In the genomic region with DNA sequence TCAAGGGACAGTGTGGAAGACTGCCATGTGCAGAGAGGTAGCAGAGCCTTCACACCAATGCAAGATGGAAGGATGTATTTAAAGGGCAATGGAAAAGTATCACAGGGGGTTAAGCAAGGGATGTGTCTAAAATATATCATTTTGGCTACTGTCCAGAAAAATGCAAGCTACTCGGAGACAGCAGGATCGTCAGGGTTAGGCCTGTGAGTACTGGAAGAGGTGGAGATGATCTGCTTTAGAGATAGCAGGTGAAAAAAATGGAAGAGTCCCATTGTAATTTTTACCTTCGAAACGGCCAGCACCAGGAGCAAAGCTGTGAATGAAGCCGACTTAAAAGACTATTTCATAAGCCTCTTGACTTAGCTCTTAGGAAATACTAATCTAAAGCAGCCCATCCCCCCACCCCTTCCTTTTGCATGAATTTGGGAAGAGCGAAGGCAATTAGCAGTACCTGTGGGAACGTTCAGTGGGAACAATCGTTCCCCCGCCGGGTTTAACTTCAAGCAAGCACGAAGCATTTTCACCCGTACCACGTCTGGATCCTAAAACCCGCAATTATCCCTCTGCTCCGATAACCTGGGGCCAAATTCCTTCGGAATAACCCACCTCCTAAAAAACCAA, we compare ENCODE assay signal across 8 mouse cellular contexts. TPM values are rescaled to one million over a fixed set of nuclear protein-coding genes. Genes with fewer than 3 reads are reported as not detected.
DNase-seq lines count a peak whose midpoint lies in the region; ATAC-seq lines count a peak whose summit lies in the region.

No protein-coding gene starts in this region.

- no peaks in the 10 kb centered on the region for H3K36me3 ChIP-seq in heart, embryonic 15.5 days
- no peaks in the 10 kb centered on the region for H3K36me3 ChIP-seq in forebrain, embryonic 11.5 days (ENCODE audit: control insufficient read depth, insufficient read depth, low read length)
- H3K36me3 ChIP-seq in liver, embryonic 12.5 days: peaks cover 13% of the 10 kb centered on the region
- no peaks in the 10 kb centered on the region for H3K36me3 ChIP-seq in stomach, embryonic 14.5 days (ENCODE audit: control insufficient read depth, insufficient read depth, low read length)

- no peak for DNase-seq in heart, adult 8-10 months (ENCODE audit: low spot score)
- peak; percentile 46 for DNase-seq in MN1 (ENCODE audit: low spot score)
- DNase-seq in forebrain, embryonic 11.5 days (ENCODE audit: low spot score): no peak
- DNase-seq in right cerebral cortex, postnatal 4 days: no peak
- DNase-seq in kidney, adult 18-20 months: no peak

- H3K4me1 ChIP-seq in heart, embryonic 15.5 days (replicated peaks): peaks cover 23% of the 10 kb centered on the region
- H3K4me1 ChIP-seq in forebrain, embryonic 11.5 days (replicated peaks; ENCODE audit: control insufficient read depth, insufficient read depth, low read length): peaks cover 7% of the 10 kb centered on the region; the same call in 1 of the 2 replicates
- peaks cover 32% of the 10 kb centered on the region for H3K4me1 ChIP-seq in liver, embryonic 12.5 days
- H3K4me1 ChIP-seq in stomach, embryonic 14.5 days (ENCODE audit: control insufficient read depth, insufficient read depth, low read length): peaks cover 4% of the 10 kb centered on the region; the same call in 1 of the 2 replicates

- no peak for ATAC-seq in heart, embryonic 15.5 days (replicated peaks; ENCODE audit: insufficient number of reproducible peaks, insufficient read depth, low FRiP score, low read depth)
- no peak for ATAC-seq in forebrain, embryonic 11.5 days (replicated peaks; ENCODE audit: low FRiP score)
- no peak for ATAC-seq in liver, embryonic 12.5 days
- ATAC-seq in stomach, embryonic 14.5 days (ENCODE audit: insufficient number of reproducible peaks, insufficient read depth, low FRiP score, low read depth): no peak

- H3K9me3 ChIP-seq in heart, embryonic 15.5 days (replicated peaks): no peaks in the 10 kb centered on the region
- no peaks in the 10 kb centered on the region for H3K9me3 ChIP-seq in forebrain, embryonic 11.5 days (ENCODE audit: control insufficient read depth, low read length)
- H3K9me3 ChIP-seq in liver, embryonic 12.5 days (replicated peaks): no peaks in the 10 kb centered on the region
- no peaks in the 10 kb centered on the region for H3K9me3 ChIP-seq in stomach, embryonic 14.5 days (ENCODE audit: control insufficient read depth, low read depth, low read length)

- H3K27me3 ChIP-seq in heart, embryonic 15.5 days: no peaks in the 10 kb centered on the region
- no peaks in the 10 kb centered on the region for H3K27me3 ChIP-seq in forebrain, embryonic 11.5 days (ENCODE audit: control insufficient read depth, insufficient read depth, low read length)
- H3K27me3 ChIP-seq in liver, embryonic 12.5 days (replicated peaks): no peaks in the 10 kb centered on the region
- H3K27me3 ChIP-seq in stomach, embryonic 14.5 days (ENCODE audit: control insufficient read depth, insufficient read depth, low read length): no peaks in the 10 kb centered on the region

- WGBS in heart, embryonic 15.5 days: under 1% methylated on average over 16 of the region's 16 CpGs
- 5% methylated on average over 16 of the region's 16 CpGs for WGBS in forebrain, embryonic 11.5 days
- WGBS in liver, embryonic 12.5 days (ENCODE audit: insufficient replicate concordance): 1% methylated on average over 16 of the region's 16 CpGs
- under 1% methylated on average over 16 of the region's 16 CpGs for WGBS in stomach, embryonic 14.5 days

- peak overlapping the region; percentile 78 for H3K4me2 ChIP-seq in heart, embryonic 15.5 days
- peak overlapping the region; percentile 68 for H3K4me2 ChIP-seq in forebrain, embryonic 11.5 days (ENCODE audit: low read depth, low read length, severe bottlenecking)
- H3K4me2 ChIP-seq in liver, embryonic 12.5 days: peak overlapping the region; percentile 82
- peak overlapping the region; percentile 59 for H3K4me2 ChIP-seq in stomach, embryonic 14.5 days (replicated peaks; ENCODE audit: low read depth, low read length)

- H3K27ac ChIP-seq in heart, embryonic 15.5 days: peak overlapping the region; percentile 100
- peak overlapping the region; percentile 99 for H3K27ac ChIP-seq in forebrain, embryonic 11.5 days (ENCODE audit: low read depth, low read length)
- H3K27ac ChIP-seq in liver, embryonic 12.5 days: peak overlapping the region; percentile 97
- peak overlapping the region; percentile 100 for H3K27ac ChIP-seq in stomach, embryonic 14.5 days (ENCODE audit: low read length)

- H3K4me3 ChIP-seq in heart, embryonic 15.5 days: peak overlapping the region; percentile 97
- peak overlapping the region; percentile 95 for H3K4me3 ChIP-seq in forebrain, embryonic 11.5 days (ENCODE audit: low read depth, low read length)
- H3K4me3 ChIP-seq in liver, embryonic 12.5 days: peak overlapping the region; percentile 79
- H3K4me3 ChIP-seq in stomach, embryonic 14.5 days (ENCODE audit: low read depth, low read length): peak overlapping the region; percentile 76

- H3K9ac ChIP-seq in heart, embryonic 15.5 days: peak overlapping the region; percentile 89
- H3K9ac ChIP-seq in forebrain, embryonic 11.5 days (ENCODE audit: low read length): peak overlapping the region; percentile 95
- peak overlapping the region; percentile 99 for H3K9ac ChIP-seq in liver, embryonic 12.5 days
- H3K9ac ChIP-seq in stomach, embryonic 14.5 days (replicated peaks; ENCODE audit: low read depth, low read length): peak overlapping the region; percentile 94

RNA-seq across cellular contexts. Expression of gene Scaf8, which starts 0.9 kb away (rescaled TPM):
- polyA plus RNA-seq in heart, embryonic 15.5 days (2015; fragmentation: Nextera tagmentation; extraction: Ambion mirVana): 13.4 and 15.5 TPM in 2 replicates
- 10 to 100 TPM; 25.8 to 30.8 (median 29.1) TPM for total RNA-seq in heart, adult 8-10 months (2022)
- 27.7 and 29.2 TPM in 2 replicates for polyA plus RNA-seq in forebrain, embryonic 11.5 days (2014; fragmentation: Nextera tagmentation; extraction: Ambion mirVana)
- polyA plus RNA-seq in liver, embryonic 12.5 days (2016; fragmentation: Nextera tagmentation; extraction: Ambion mirVana): 15.8 and 17.6 TPM in 2 replicates
- polyA plus RNA-seq in stomach, embryonic 14.5 days (2014; fragmentation: Nextera tagmentation; extraction: Ambion mirVana): 26.6 and 27.7 TPM in 2 replicates
